Mouse (Mus musculus): Measurements from ENCODE around the gene Oprd1.

DNA sequence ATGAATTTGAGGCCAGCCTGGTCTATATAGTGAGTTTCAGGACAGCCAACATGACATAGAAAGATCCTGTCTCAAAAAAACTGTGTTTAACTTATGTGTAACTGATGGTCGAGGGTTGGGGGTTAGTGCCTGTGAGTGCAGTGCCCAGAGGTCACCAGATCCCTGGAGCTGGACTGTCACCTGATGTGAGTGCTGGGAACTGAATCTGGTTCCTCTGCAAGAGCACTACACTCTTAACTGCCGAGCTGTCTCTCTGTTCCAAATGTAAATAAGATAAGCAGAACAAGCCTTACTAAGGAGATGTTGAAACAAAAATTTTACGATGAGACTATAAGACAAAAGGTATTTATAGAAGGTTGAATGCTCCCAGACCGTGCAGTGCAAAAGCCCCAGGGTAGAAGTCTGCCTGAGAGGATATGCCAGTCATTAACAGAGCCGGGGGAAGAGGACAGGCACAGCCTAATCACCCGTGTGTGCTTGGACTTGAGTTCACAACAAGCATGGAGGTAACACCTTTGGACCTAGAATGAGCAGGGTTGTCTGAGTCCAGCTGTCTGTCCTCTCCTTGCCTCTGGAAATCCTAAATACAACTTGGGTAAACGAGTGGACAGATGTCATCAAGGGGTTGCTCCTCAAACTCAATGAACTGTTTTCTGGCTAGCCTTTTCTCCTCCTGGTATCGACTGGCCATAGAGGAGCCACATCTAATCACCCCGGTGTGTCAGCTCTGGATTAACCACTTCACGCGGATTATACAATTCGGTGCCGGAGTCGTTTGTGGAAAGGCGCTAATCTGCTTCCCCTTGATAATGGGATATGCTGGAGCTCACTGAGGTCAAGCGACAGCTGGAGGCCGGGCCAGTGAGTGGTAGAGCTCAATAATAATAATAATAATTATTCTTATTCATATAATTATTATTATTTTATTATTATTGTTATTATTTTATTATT is 81.1 kb downstream of the Oprd1 start:
- no peak for TF ChIP-seq CTCF (IDR thresholded peaks at IDR 0.05; ENCODE audit: low read depth)
- no peak for TF ChIP-seq EP300 (IDR thresholded peaks at IDR 0.05; ENCODE audit: low read depth)

Data from liver, embryonic 14.5 days (tissue).